Mouse (Mus musculus): ENCODE results near the gene BC003965. TPM values are rescaled to one million over a fixed set of nuclear protein-coding genes. Genes with fewer than 3 reads are reported as not detected.
A peak's percentile ranks its signal among the peaks of the same experiment; 100 is the strongest.

BC003965 gene
- polyA plus RNA-seq (2014; fragmentation: Nextera tagmentation; extraction: Ambion mirVana), result 22.5 and 25.1 TPM in 2 replicates

- Histone ChIP-seq H3K4me3 (ENCODE audit: control insufficient read depth in 1 of 2, insufficient read depth in 1 of 2, low read depth in 1 of 2, low read length in 2 of 2) (peak within 1 kb of the TSS; percentile 87 to 96), H3K9ac (ENCODE audit: low read length) (peak within 1 kb of the TSS; percentile 83), H3K27me3 (ENCODE audit: control insufficient read depth, insufficient read depth, low read length) (peaks cover 9% of the 10 kb centered on the region; the same call in 1 of the 2 replicates), H3K4me2 (ENCODE audit: low read length) (peak within 1 kb of the TSS; percentile 99), H3K9me3 (ENCODE audit: control insufficient read depth, low read length) (no peaks in the 10 kb centered on the region), H3K27ac (replicated peaks in 1 of 2; ENCODE audit: control insufficient read depth in 1 of 2, insufficient read depth in 1 of 2, low read depth in 2 of 2, low read length in 2 of 2) (peak within 1 kb of the TSS; percentile 68 to 87), H3K4me1 (ENCODE audit: control insufficient read depth in 2 of 2, insufficient read depth in 2 of 2, low read length in 2 of 2) (peaks cover 8 to 25% of the 10 kb centered on the region in 2 experiments), H3K36me3 (ENCODE audit: control insufficient read depth, insufficient read depth, low read length) (no peaks in the 10 kb centered on the region)
- peak; percentile 78 for ATAC-seq (ENCODE audit: insufficient number of reproducible peaks, insufficient read depth, low FRiP score, low read depth)
- WGBS, result under 1% methylated on average over 50 of the region's 50 CpGs
Measured at GRCm38 (mm10) chr17:25184129-25184691, at the start of gene BC003965. Gene BC003965 (plus strand): TSS chr17:25184554.

GRCm38 (mm10) chr17:25135622-25136021 lies 48.7 kb upstream of the BC003965 start:
- Histone ChIP-seq H3K4me3 (ENCODE audit: control insufficient read depth in 1 of 2, insufficient read depth in 1 of 2, low read depth in 1 of 2, low read length in 2 of 2) (no peak overlapping the region), H3K27ac (replicated peaks in 1 of 2; ENCODE audit: control insufficient read depth in 1 of 2, insufficient read depth in 1 of 2, low read depth in 2 of 2, low read length in 2 of 2) (no peak overlapping the region), H3K4me1 (ENCODE audit: control insufficient read depth in 2 of 2, insufficient read depth in 2 of 2, low read length in 2 of 2) (peaks cover 2 to 9% of the 10 kb centered on the region in 2 experiments; a peak in 3 of 4 replicates), H3K36me3 (ENCODE audit: control insufficient read depth, insufficient read depth, low read length) (no peaks in the 10 kb centered on the region; the same call in 1 of the 2 replicates), H3K27me3 (ENCODE audit: control insufficient read depth, insufficient read depth, low read length) (no peaks in the 10 kb centered on the region), H3K9me3 (ENCODE audit: control insufficient read depth, low read length) (no peaks in the 10 kb centered on the region), H3K4me2 (ENCODE audit: low read length) (no peak overlapping the region), H3K9ac (ENCODE audit: low read length) (no peak overlapping the region)
- 83% methylated on average over 6 of the region's 6 CpGs for whole genome bisulfite sequencing
- ATAC-seq (ENCODE audit: insufficient number of reproducible peaks, insufficient read depth, low FRiP score, low read depth), result no peak

DNA sequence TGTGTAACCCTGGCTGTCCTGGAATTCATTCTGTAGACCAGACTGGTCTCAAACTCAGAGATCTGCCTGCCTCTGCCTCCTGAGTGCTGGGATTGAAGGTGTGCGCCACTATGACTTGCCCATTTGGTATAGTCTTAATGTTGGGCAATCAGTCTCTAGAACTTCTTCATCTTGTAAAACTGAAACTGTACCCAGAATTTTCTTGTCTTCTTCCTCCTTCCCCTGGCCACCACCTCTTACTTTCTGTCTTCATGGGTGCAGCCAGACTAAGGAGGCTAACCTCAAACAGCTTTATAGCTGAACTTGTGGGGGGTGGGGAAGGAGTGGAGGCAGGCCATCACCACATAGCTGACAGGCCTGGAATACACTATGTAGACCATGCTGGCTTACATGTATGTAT lies 45.6 kb upstream of the BC003965 start:
- no peak overlapping the region for H3K4me3 ChIP-seq (ENCODE audit: control insufficient read depth in 1 of 2, insufficient read depth in 1 of 2, low read depth in 1 of 2, low read length in 2 of 2)
- no peak overlapping the region for H3K4me2 ChIP-seq (ENCODE audit: low read length)
- no peaks in the 10 kb centered on the region; the same call in 1 of the 2 replicates for H3K36me3 ChIP-seq (ENCODE audit: control insufficient read depth, insufficient read depth, low read length)
- no peak for ATAC-seq (ENCODE audit: insufficient number of reproducible peaks, insufficient read depth, low FRiP score, low read depth)
- no peaks in the 10 kb centered on the region for H3K9me3 ChIP-seq (ENCODE audit: control insufficient read depth, low read length)
- H3K4me1 ChIP-seq (ENCODE audit: control insufficient read depth in 2 of 2, insufficient read depth in 2 of 2, low read length in 2 of 2), result peaks cover 2 to 8% of the 10 kb centered on the region in 2 experiments; a peak in 3 of 4 replicates
- H3K27me3 ChIP-seq (ENCODE audit: control insufficient read depth, insufficient read depth, low read length), result no peaks in the 10 kb centered on the region
- 100% methylated on average over 1 of the region's 1 CpGs for WGBS
- H3K27ac ChIP-seq (replicated peaks in 1 of 2; ENCODE audit: control insufficient read depth in 1 of 2, insufficient read depth in 1 of 2, low read depth in 2 of 2, low read length in 2 of 2), result no peak overlapping the region
- no peak overlapping the region for H3K9ac ChIP-seq (ENCODE audit: low read length)

DNA sequence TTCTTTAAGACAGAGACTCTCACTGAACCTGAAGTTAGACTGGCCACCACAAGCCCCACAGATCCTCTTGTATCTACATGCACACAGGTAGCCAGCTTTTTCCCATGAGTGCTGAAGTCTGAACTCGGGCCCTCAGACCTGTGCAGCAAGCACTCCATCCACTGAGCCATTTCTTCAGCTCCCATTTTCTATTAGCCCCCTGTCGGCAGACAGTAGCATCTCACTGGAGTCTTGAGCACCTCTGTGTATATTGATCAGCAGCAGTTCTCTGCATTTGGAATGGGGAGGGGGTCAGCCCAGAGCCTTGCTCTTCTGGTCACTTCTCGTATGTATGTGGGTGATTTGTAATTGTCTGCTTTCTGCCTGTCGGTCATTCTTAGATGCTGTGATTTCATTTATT lies 44.4 kb upstream of the BC003965 start:
- Histone ChIP-seq H3K9me3 (ENCODE audit: control insufficient read depth, low read length) (no peaks in the 10 kb centered on the region), H3K27me3 (ENCODE audit: control insufficient read depth, insufficient read depth, low read length) (no peaks in the 10 kb centered on the region), H3K4me1 (ENCODE audit: control insufficient read depth in 2 of 2, insufficient read depth in 2 of 2, low read length in 2 of 2) (no peaks in the 10 kb centered on the region), H3K4me2 (ENCODE audit: low read length) (no peak overlapping the region), H3K27ac (replicated peaks in 1 of 2; ENCODE audit: control insufficient read depth in 1 of 2, insufficient read depth in 1 of 2, low read depth in 2 of 2, low read length in 2 of 2) (no peak overlapping the region), H3K9ac (ENCODE audit: low read length) (no peak overlapping the region), H3K4me3 (ENCODE audit: control insufficient read depth in 1 of 2, insufficient read depth in 1 of 2, low read depth in 1 of 2, low read length in 2 of 2) (no peak overlapping the region), H3K36me3 (ENCODE audit: control insufficient read depth, insufficient read depth, low read length) (peaks cover 6% of the 10 kb centered on the region; the same call in 1 of the 2 replicates)
- ATAC-seq (ENCODE audit: insufficient number of reproducible peaks, insufficient read depth, low FRiP score, low read depth), result no peak
- WGBS, result 66% methylated on average over 4 of the region's 4 CpGs

DNA sequence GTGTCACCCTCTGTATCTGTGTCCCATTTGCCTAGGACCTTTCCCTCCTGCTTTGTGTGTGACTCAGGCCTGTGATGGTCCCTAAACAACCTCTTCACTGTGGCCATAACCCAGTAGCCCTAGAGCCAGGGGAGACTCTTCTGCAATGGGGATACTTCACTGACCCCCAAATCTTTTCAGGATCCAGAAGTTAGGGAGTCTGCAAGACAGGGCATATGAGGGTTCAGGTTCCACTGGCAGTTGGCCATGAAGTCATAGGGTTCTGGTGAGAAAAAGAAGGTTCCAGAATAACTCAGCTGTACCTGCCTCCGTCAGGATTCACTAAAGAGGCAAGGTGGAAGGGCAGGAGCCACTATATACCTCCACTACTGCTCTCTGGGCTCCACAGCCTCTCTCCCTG lies 22.2 kb upstream of the BC003965 start, which contains the start of gene Ccdc154:
TSS of gene Ccdc154 (plus strand) at position 301 of the 400 bp plus-strand sequence.
- H3K4me3 ChIP-seq (ENCODE audit: control insufficient read depth in 1 of 2, insufficient read depth in 1 of 2, low read depth in 1 of 2, low read length in 2 of 2), result no peak within 1 kb of the TSS
- H3K36me3 ChIP-seq (ENCODE audit: control insufficient read depth, insufficient read depth, low read length), result peaks cover 38% of the 10 kb centered on the region
- H3K9ac ChIP-seq (ENCODE audit: low read length), result no peak within 1 kb of the TSS
- no peaks in the 10 kb centered on the region for H3K9me3 ChIP-seq (ENCODE audit: control insufficient read depth, low read length)
- no peaks in the 10 kb centered on the region for H3K27me3 ChIP-seq (ENCODE audit: control insufficient read depth, insufficient read depth, low read length)
- no peak within 1 kb of the TSS for H3K27ac ChIP-seq (replicated peaks in 1 of 2; ENCODE audit: control insufficient read depth in 1 of 2, insufficient read depth in 1 of 2, low read depth in 2 of 2, low read length in 2 of 2)
- no peaks in the 10 kb centered on the region for H3K4me1 ChIP-seq (ENCODE audit: control insufficient read depth in 2 of 2, insufficient read depth in 2 of 2, low read length in 2 of 2)
- WGBS, result 94% methylated on average over 1 of the region's 1 CpGs
- no peak within 1 kb of the TSS for H3K4me2 ChIP-seq (ENCODE audit: low read length)
- ATAC-seq (ENCODE audit: insufficient number of reproducible peaks, insufficient read depth, low FRiP score, low read depth), result no peak

DNA sequence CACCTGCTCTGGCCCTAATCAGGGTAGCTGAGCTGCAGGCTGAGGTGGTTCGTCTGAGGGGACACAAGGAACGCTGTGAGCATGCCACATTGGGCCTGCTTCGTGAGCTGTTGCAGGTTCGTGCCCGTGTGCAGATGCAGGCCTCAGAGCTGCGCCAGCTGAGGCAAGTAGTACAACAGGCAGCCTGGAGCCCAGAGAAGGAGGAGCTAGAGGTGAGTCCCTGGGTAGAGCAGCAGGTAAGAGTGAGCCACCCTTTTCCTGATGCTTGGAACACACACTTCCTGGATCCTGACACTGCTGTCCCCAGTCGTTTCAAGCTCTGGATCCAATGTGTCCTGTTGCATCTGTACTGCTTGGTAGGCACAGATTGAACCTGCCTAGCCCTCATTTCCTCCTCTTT lies 21.0 kb upstream of the BC003965 start:
- H3K9me3 ChIP-seq (ENCODE audit: control insufficient read depth, low read length), result no peaks in the 10 kb centered on the region
- H3K4me1 ChIP-seq (ENCODE audit: control insufficient read depth in 2 of 2, insufficient read depth in 2 of 2, low read length in 2 of 2), result no peaks in the 10 kb centered on the region
- peaks cover 28% of the 10 kb centered on the region for H3K36me3 ChIP-seq (ENCODE audit: control insufficient read depth, insufficient read depth, low read length)
- H3K27me3 ChIP-seq (ENCODE audit: control insufficient read depth, insufficient read depth, low read length), result no peaks in the 10 kb centered on the region
- ATAC-seq (ENCODE audit: insufficient number of reproducible peaks, insufficient read depth, low FRiP score, low read depth), result no peak
- no peak overlapping the region for H3K4me2 ChIP-seq (ENCODE audit: low read length)
- H3K27ac ChIP-seq (replicated peaks in 1 of 2; ENCODE audit: control insufficient read depth in 1 of 2, insufficient read depth in 1 of 2, low read depth in 2 of 2, low read length in 2 of 2), result no peak overlapping the region
- WGBS, result 73% methylated on average over 7 of the region's 7 CpGs
- H3K9ac ChIP-seq (ENCODE audit: low read length), result no peak overlapping the region
- H3K4me3 ChIP-seq (ENCODE audit: control insufficient read depth in 1 of 2, insufficient read depth in 1 of 2, low read depth in 1 of 2, low read length in 2 of 2), result no peak overlapping the region

DNA sequence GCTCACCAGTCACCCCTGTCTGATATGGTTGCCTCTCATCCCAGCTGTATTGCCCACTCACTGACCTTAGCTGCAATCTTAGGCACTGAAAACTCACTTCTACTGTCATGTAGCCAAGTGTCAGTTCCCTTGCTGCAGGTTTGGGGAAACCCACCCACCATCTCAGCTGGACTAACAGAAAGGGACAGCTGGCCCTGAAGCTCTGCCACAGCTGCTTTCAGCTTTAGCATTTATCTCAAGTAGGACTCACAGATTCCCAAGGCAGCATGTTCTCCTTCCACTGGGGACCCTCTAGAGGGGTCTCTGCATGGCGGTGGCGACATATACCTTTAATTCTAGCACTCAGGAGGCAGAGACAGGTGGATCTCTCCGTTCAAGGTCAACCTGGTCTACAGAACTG lies 19.6 kb upstream of the BC003965 start:
- ATAC-seq (ENCODE audit: insufficient number of reproducible peaks, insufficient read depth, low FRiP score, low read depth), result no peak
- H3K4me2 ChIP-seq (ENCODE audit: low read length), result no peak overlapping the region
- no peaks in the 10 kb centered on the region for H3K4me1 ChIP-seq (ENCODE audit: control insufficient read depth in 2 of 2, insufficient read depth in 2 of 2, low read length in 2 of 2)
- no peak overlapping the region for H3K27ac ChIP-seq (replicated peaks in 1 of 2; ENCODE audit: control insufficient read depth in 1 of 2, insufficient read depth in 1 of 2, low read depth in 2 of 2, low read length in 2 of 2)
- WGBS, result 74% methylated on average over 3 of the region's 3 CpGs
- peaks cover 21% of the 10 kb centered on the region for H3K36me3 ChIP-seq (ENCODE audit: control insufficient read depth, insufficient read depth, low read length)
- H3K9ac ChIP-seq (ENCODE audit: low read length), result no peak overlapping the region
- no peak overlapping the region for H3K4me3 ChIP-seq (ENCODE audit: control insufficient read depth in 1 of 2, insufficient read depth in 1 of 2, low read depth in 1 of 2, low read length in 2 of 2)
- no peaks in the 10 kb centered on the region for H3K9me3 ChIP-seq (ENCODE audit: control insufficient read depth, low read length)
- no peaks in the 10 kb centered on the region for H3K27me3 ChIP-seq (ENCODE audit: control insufficient read depth, insufficient read depth, low read length)

Measured in heart, embryonic 14.5 days (tissue).